Mouse (Mus musculus) adrenal gland (tissue): ENCODE data around the gene Olfr959.

Experiments
- intact Hi-C: fragments of 180-260 bp; cut with DNase I; formaldehyde crosslinking; loops from one replicate; pipeline ENCODE4 v1.15.1; 2025
- long read RNA-seq, 2 experiments: library from polyadenylated mRNA; unstranded; transcript quantifications; one replicate each; pipeline ENCODE4 v2.0.0; 2020; ENCODE audit warnings: borderline replicate concordance in 1 of 2; ENCODE audit not compliant: insufficient replicate concordance in 1 of 2

Olfr959 gene
- long read RNA-seq, experiment 1, result 0 reads
- long read RNA-seq, experiment 2, result 0 reads

- intact Hi-C loops, result no loop called here
Measured at GRCm38 (mm10) chr9:39575469-39575868, at the start of gene Olfr959. Olfr959 (minus strand) TSS chr9:39575569.

GRCm38 (mm10) chr9:39624711-39625110 lies 49.3 kb upstream of the Olfr959 start:
- intact Hi-C loops, result no loop called here

- intact Hi-C loops, result no loop called here
Measured at GRCm38 (mm10) chr9:39623783-39624182, 48.4 kb upstream of the Olfr959 start.

GRCm38 (mm10) chr9:39621073-39621472 lies 45.7 kb upstream of the Olfr959 start, which contains the start of gene Olfr960:
Olfr960 (plus strand) TSS chr9:39621373.
- intact Hi-C loops, result no loop called here

- intact Hi-C loops, result loop anchor here (5.0 kb wide), 1 partner anchor 105 kb away; no protein-coding TSS in a partner anchor
Measured at GRCm38 (mm10) chr9:39611953-39612352, 36.6 kb upstream of the Olfr959 start.

GRCm38 (mm10) chr9:39610355-39610754 lies 35.0 kb upstream of the Olfr959 start, which contains the start of gene Olfr148:
Olfr148 (plus strand) TSS chr9:39610655.
- intact Hi-C loops, result loop anchor here (5.0 kb wide), 1 partner anchor 103 kb away; no protein-coding TSS in a partner anchor

GRCm38 (mm10) chr9:39608497-39608896 lies 33.1 kb upstream of the Olfr959 start:
- intact Hi-C loops, result no loop called here

- intact Hi-C loops, result no loop called here
Measured at GRCm38 (mm10) chr9:39603999-39604453, 28.7 kb upstream of the Olfr959 start, which contains the start of gene AW551984. AW551984 (minus strand) TSS chr9:39604403.

- intact Hi-C loops, result no loop called here
Measured at GRCm38 (mm10) chr9:39603333-39603845, 28.0 kb upstream of the Olfr959 start.

GRCm38 (mm10) chr9:39602536-39603332 lies 27.4 kb upstream of the Olfr959 start:
- intact Hi-C loops, result no loop called here

GRCm38 (mm10) chr9:39577050-39577449 lies 1.7 kb upstream of the Olfr959 start:
- intact Hi-C loops, result no loop called here

GRCm38 (mm10) chr9:39558349-39558647 lies 17.1 kb downstream of the Olfr959 start:
- intact Hi-C loops, result no loop called here

- intact Hi-C loops, result no loop called here
Measured at GRCm38 (mm10) chr9:39557529-39558348, 17.6 kb downstream of the Olfr959 start.

- intact Hi-C loops, result no loop called here
Measured at GRCm38 (mm10) chr9:39553946-39554345, 21.4 kb downstream of the Olfr959 start, which contains the start of gene Olfr958. Olfr958 (minus strand) TSS chr9:39554054.

- intact Hi-C loops, result no loop called here
Measured at GRCm38 (mm10) chr9:39550806-39551205, 24.6 kb downstream of the Olfr959 start.

- intact Hi-C loops, result no loop called here
Measured at GRCm38 (mm10) chr9:39523616-39524285, 51.6 kb downstream of the Olfr959 start.
